Mouse (Mus musculus): Measurements from ENCODE around the gene Edem3. TPM values are rescaled to one million over a fixed set of nuclear protein-coding genes. Genes with fewer than 3 reads are reported as not detected.
"Not testable (repeated sequence)": the region's sequence is repeated elsewhere in the genome, so short reads cannot be mapped to it uniquely, and the experiment has no call there.

Gene Edem3
- polyA plus RNA-seq, 1 experiment from 2014 or later, result 12.9 TPM

DNA sequence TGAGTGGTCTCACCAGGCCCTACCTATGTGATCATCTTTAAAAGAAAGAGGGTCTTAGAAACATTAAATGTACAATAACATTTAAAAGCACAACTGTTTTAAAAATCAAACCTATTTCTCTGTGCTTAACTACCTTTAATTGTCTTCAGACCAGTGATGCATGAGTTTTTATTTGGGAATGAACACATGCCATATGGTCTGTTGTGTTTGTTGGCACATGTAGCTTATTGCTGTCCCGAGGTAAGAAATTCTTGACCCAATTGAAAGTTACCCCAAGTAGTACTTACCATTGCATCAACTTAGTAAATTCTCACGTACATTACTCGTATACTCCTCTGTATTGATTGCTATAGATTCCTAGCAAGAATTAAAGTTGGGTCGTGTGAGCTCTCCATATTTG is 80.1 kb downstream of the Edem3 start:
- DNase-seq (ENCODE audit: low spot score), result no peak
- Histone ChIP-seq H3K27ac (no peak overlapping the region), H3K4me1 (replicated peaks) (no peaks in the 10 kb centered on the region), H3K27me3 (ENCODE audit: insufficient read depth, poor library complexity, severe bottlenecking) (no peaks in the 10 kb centered on the region), H3K9me3 (peaks cover 15% of the 10 kb centered on the region), H3K36me3 (no peaks in the 10 kb centered on the region), H3K4me3 (no peak overlapping the region)
- WGBS, result 94% methylated on average over 4 of the region's 4 CpGs

DNA sequence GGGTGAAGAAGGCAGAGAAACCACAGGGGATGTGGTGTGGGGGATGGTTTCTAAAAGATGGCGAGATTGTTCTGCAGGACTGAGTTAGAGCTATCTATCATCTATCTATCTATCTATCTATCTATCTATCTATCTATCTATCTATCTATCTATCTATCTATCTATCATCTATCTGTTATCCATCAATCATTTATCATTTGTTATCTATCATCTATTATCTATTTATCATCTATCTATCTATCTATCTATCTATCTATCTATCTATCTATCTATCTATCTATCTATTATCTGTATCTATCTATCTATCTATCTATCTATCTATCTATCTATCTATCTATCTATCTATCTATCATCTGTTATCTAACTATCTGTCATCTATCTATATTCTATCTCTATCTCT is 85.2 kb downstream of the Edem3 start:
- WGBS, result 91% methylated on average over 1 of the region's 1 CpGs
- not testable (repeated sequence) for DNase-seq (ENCODE audit: low spot score)

DNA sequence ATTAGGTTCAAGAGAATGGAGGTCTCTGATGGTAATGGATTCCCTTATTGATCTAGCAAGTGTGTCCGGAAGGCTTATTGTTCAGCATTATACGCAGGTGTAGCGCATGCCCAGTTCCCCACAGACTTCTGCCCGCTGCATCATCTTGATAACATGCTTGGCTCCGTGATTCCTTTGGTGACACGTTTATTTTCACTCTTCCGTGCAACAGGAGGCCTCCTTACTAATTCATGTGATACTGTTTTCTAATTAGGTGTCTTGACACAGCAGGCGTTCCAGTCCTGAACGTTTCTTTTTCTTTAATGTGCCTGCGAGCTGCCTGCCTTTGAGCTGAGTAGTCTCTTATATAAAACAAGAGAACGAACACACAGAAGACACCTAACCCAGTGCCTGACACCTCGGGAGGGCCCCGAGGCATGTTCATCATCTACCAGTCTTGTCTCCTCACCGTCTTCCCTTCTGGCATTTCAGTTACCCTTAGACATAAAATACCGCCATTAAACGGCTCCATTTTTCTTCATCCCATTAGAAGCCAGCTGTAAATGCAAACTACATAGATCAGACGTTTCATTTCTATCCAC is 90.2 kb downstream of the Edem3 start:
- Histone ChIP-seq H3K36me3 (no peaks in the 10 kb centered on the region), H3K4me3 (no peak overlapping the region), H3K4me1 (replicated peaks) (peaks cover 12% of the 10 kb centered on the region), H3K27me3 (ENCODE audit: insufficient read depth, poor library complexity, severe bottlenecking) (no peaks in the 10 kb centered on the region), H3K9me3 (no peaks in the 10 kb centered on the region), H3K27ac (no peak overlapping the region)
- 80% methylated on average over 17 of the region's 17 CpGs for WGBS
- DNase-seq (ENCODE audit: low spot score), result no peak

More for the DNA sequence above, 85.2 kb downstream of the Edem3 start:
- not testable (repeated sequence) for H3K27me3 ChIP-seq (ENCODE audit: insufficient read depth, poor library complexity, severe bottlenecking); H3K4me3 ChIP-seq; H3K27ac ChIP-seq; H3K36me3 ChIP-seq; H3K9me3 ChIP-seq; H3K4me1 ChIP-seq (replicated peaks)

GRCm38 (mm10) chr1:151845926-151846782 is 91.0 kb downstream of the Edem3 start:
- Histone ChIP-seq H3K4me1 (replicated peaks) (peaks cover 12% of the 10 kb centered on the region), H3K4me3 (no peak overlapping the region), H3K9me3 (no peaks in the 10 kb centered on the region), H3K27ac (0 out of 2 replicates have a peak overlapping the region, but pooled peaks have one; percentile 24), H3K36me3 (no peaks in the 10 kb centered on the region), H3K27me3 (ENCODE audit: insufficient read depth, poor library complexity, severe bottlenecking) (no peaks in the 10 kb centered on the region)
- DNase-seq (ENCODE audit: low spot score), result no peak
- WGBS, result 61% methylated on average over 19 of the region's 19 CpGs

- 89% methylated on average over 2 of the region's 2 CpGs for WGBS
- H3K27ac ChIP-seq, result no peak overlapping the region
- H3K9me3 ChIP-seq, result no peaks in the 10 kb centered on the region
- H3K27me3 ChIP-seq (ENCODE audit: insufficient read depth, poor library complexity, severe bottlenecking), result no peaks in the 10 kb centered on the region
- H3K36me3 ChIP-seq, result no peaks in the 10 kb centered on the region
- no peak for DNase-seq (ENCODE audit: low spot score)
- H3K4me3 ChIP-seq, result no peak overlapping the region
- H3K4me1 ChIP-seq (replicated peaks), result peaks cover 20% of the 10 kb centered on the region
Measured at GRCm38 (mm10) chr1:151848286-151848685, 93.1 kb downstream of the Edem3 start.

GRCm38 (mm10) chr1:151849993-151850608 is 94.9 kb downstream of the Edem3 start:
- 84% methylated on average over 16 of the region's 16 CpGs for WGBS
- no peaks in the 10 kb centered on the region for H3K27me3 ChIP-seq (ENCODE audit: insufficient read depth, poor library complexity, severe bottlenecking)
- no peaks in the 10 kb centered on the region for H3K9me3 ChIP-seq
- H3K27ac ChIP-seq, result no peak overlapping the region
- H3K36me3 ChIP-seq, result no peaks in the 10 kb centered on the region
- H3K4me3 ChIP-seq, result no peak overlapping the region
- H3K4me1 ChIP-seq (replicated peaks), result peaks cover 20% of the 10 kb centered on the region
- DNase-seq (ENCODE audit: low spot score), result no peak

DNA sequence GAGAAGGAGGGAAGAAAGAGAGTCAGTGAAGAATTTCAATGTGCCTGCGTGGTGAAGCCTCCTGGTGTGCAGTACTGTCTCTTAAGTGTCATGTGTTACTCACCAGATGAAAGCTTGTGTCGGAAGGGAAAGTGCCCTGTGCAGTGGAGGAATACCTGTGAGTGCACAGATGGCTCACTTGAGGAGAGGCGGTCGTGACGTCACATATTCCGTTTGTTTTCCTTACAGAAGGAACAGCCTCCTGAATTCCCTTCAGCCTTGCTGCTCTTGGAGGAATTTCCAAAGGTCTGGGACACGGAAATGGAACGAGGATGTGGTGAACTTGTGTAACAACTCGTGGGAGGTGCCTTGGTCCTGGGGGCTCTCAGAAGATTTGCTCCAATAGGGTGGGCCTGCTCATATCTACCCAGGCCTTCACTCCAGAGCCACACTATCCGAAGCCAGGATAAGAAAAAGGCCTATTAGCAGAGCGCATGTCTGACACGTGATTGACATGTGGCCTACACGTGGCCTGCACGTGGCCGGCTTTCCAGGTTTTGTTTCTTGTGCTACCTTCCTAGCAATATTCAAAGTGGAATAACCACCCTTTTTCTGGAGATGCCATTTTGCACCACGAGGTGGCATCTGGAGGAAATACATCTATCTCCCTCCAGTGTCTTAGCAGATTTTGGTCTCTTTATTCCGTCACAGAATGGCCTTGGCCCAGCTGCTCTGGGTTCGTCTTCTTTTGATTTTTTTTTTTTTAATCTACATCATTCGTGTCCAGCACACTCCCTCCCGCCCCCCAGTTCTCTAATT is 96.1 kb downstream of the Edem3 start:
- 0 out of 2 replicates have a peak overlapping the region, but pooled peaks have one; percentile 41 for H3K27ac ChIP-seq
- no peak for DNase-seq (ENCODE audit: low spot score)
- H3K4me1 ChIP-seq (replicated peaks), result peaks cover 15% of the 10 kb centered on the region; the same call in 1 of the 2 replicates

GRCm38 (mm10) chr1:151851976-151852375 is 96.8 kb downstream of the Edem3 start:
- Histone ChIP-seq H3K9me3 (no peaks in the 10 kb centered on the region), H3K4me1 (replicated peaks) (peaks cover 13% of the 10 kb centered on the region; the same call in 1 of the 2 replicates), H3K27ac (0 out of 2 replicates have a peak overlapping the region, but pooled peaks have one; percentile 41), H3K36me3 (no peaks in the 10 kb centered on the region), H3K4me3 (no peak overlapping the region), H3K27me3 (ENCODE audit: insufficient read depth, poor library complexity, severe bottlenecking) (no peaks in the 10 kb centered on the region)
- 31% methylated on average over 3 of the region's 3 CpGs for WGBS
- no peak for DNase-seq (ENCODE audit: low spot score)

More for the DNA sequence above, 96.1 kb downstream of the Edem3 start:
- Histone ChIP-seq H3K36me3 (no peaks in the 10 kb centered on the region), H3K27me3 (ENCODE audit: insufficient read depth, poor library complexity, severe bottlenecking) (no peaks in the 10 kb centered on the region), H3K4me3 (no peak overlapping the region), H3K9me3 (no peaks in the 10 kb centered on the region)
- 86% methylated on average over 20 of the region's 20 CpGs for WGBS

- Histone ChIP-seq H3K27ac (no peak overlapping the region), H3K36me3 (no peaks in the 10 kb centered on the region), H3K9me3 (no peaks in the 10 kb centered on the region), H3K27me3 (ENCODE audit: insufficient read depth, poor library complexity, severe bottlenecking) (no peaks in the 10 kb centered on the region), H3K4me1 (replicated peaks) (peaks cover 8% of the 10 kb centered on the region; the same call in 1 of the 2 replicates), H3K4me3 (no peak overlapping the region)
- 68% methylated on average over 1 of the region's 1 CpGs for WGBS
- no peak for DNase-seq (ENCODE audit: low spot score)
Measured at GRCm38 (mm10) chr1:151855561-151855960, 100.4 kb downstream of the Edem3 start.

- peaks cover 4% of the 10 kb centered on the region; the same call in 1 of the 2 replicates for H3K4me1 ChIP-seq (replicated peaks)
- no peak overlapping the region for H3K4me3 ChIP-seq
- no peak overlapping the region for H3K27ac ChIP-seq
- DNase-seq (ENCODE audit: low spot score), result no peak
- H3K9me3 ChIP-seq, result no peaks in the 10 kb centered on the region
- no peaks in the 10 kb centered on the region for H3K27me3 ChIP-seq (ENCODE audit: insufficient read depth, poor library complexity, severe bottlenecking)
- H3K36me3 ChIP-seq, result no peaks in the 10 kb centered on the region
- WGBS, result 97% methylated on average over 1 of the region's 1 CpGs
Measured at GRCm38 (mm10) chr1:151858474-151858873, 103.3 kb downstream of the Edem3 start.

DNA sequence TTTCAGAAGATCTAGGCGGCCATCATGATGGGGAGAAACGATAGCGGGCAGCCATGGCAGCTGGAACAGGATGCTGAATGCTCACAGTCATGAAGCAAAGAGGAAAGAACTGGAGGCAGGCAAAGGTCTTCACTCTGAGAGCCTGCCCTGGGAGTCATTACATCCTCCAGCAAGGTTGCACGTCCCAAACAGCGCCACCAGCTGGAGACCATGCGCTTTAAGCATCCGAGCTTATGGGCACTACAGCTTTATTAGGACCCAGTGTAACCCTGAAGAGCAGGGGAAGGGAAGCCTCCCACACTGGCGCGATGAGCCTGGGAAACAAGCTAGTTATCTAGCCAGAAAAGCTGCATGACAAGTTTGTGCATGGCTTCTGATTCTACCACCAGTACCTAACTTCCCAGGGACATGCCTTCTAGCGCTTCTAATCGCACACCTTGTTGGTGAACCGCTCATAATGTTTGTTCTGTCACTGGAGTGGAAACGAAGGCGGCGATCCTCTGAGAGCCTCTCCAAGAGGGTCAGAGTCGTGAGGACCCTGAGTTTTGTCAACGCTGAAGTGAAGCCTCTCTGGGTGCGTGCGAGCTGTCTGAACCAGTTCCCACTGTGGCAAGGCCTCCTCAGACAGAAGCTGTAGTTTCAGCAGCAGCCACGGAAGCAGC is 106.3 kb downstream of the Edem3 start:
- 68% methylated on average over 20 of the region's 20 CpGs for WGBS
- Histone ChIP-seq H3K27me3 (ENCODE audit: insufficient read depth, poor library complexity, severe bottlenecking) (no peaks in the 10 kb centered on the region), H3K4me3 (no peak overlapping the region), H3K36me3 (no peaks in the 10 kb centered on the region), H3K4me1 (replicated peaks) (peaks cover 4% of the 10 kb centered on the region; the same call in 1 of the 2 replicates), H3K27ac (no peak overlapping the region), H3K9me3 (no peaks in the 10 kb centered on the region)
- DNase-seq (ENCODE audit: low spot score), result no peak

GRCm38 (mm10) chr1:151862109-151862508 is 106.9 kb downstream of the Edem3 start:
- no peak overlapping the region for H3K4me3 ChIP-seq
- no peaks in the 10 kb centered on the region for H3K27me3 ChIP-seq (ENCODE audit: insufficient read depth, poor library complexity, severe bottlenecking)
- H3K9me3 ChIP-seq, result no peaks in the 10 kb centered on the region
- H3K36me3 ChIP-seq, result no peaks in the 10 kb centered on the region
- WGBS, result 92% methylated on average over 8 of the region's 8 CpGs
- DNase-seq (ENCODE audit: low spot score), result no peak
- H3K4me1 ChIP-seq (replicated peaks), result peaks cover 4% of the 10 kb centered on the region; the same call in 1 of the 2 replicates
- no peak overlapping the region for H3K27ac ChIP-seq
